Mouse (Mus musculus): ENCODE data around the gene Rbm39. TPM values are rescaled to one million over a fixed set of nuclear protein-coding genes. Genes with fewer than 3 reads are reported as not detected.

Rbm39 gene
- total and polyA plus RNA-seq, 3 experiments = 212 to 417 (median 376) TPM

DNA sequence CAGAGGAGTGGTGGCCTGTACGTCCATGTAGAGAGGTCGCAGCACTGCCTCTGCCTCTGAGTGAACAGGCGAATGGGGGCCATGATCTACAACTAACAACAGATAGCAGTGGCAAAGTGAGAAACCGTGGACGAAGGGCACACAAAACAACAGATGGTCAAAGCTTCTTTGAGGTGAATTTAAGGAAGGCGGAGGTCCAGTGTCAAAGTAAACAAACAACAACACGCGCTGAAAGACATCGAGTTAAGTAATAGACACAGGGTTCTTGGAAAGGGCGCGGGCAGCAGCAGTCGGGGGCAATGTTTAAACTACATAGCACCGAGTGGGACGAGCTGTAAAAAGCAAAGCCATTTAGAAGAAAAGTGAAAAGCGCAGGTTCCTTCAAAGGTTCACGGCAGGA is 36.7 kb downstream of the Rbm39 start:
- in situ Hi-C loops (cut with MboI; ENCODE audit: low pct_ligation_motif_present, low pct_unique_long_range_greater_than_20kb, low sequenced_read_pairs) = loop anchor here (25.0 kb wide), 1 partner anchor 306 kb away; the partner anchor contains the start of genes Eif6 and Fam83c
- peaks cover 15% of the 10 kb centered on the region; the same call in 1 of the 2 replicates for H3K79me2 ChIP-seq (replicated peaks; ENCODE audit: control insufficient read depth, extremely low read depth, insufficient read depth, poor library complexity, severe bottlenecking)
- no peak overlapping the region for H3K27ac ChIP-seq (ENCODE audit: insufficient read depth, low read depth)
- dilution Hi-C loops (cut with MboI; ENCODE audit: extremely low pct_ligation_motif_present, extremely low pct_unique_long_range_greater_than_20kb, low sequenced_read_pairs) = no loop called here
- H3K4me2 ChIP-seq (ENCODE audit: insufficient read depth, low read depth, poor library complexity, severe bottlenecking) = peak overlapping the region; percentile 98
- H3K9ac ChIP-seq (ENCODE audit: insufficient read depth, low read depth) = peak overlapping the region; percentile 69
- no peak for TF ChIP-seq TBP (conservative IDR thresholded peaks at IDR 0.05; ENCODE audit: low read depth, low read length)
- no peak for TF ChIP-seq CHD2 (IDR thresholded peaks at IDR 0.05; ENCODE audit: low read length)
- no peak for TF ChIP-seq CTCF (conservative IDR thresholded peaks at IDR 0.05 in 1 of 2, IDR thresholded peaks at IDR 0.05 in 1 of 2; ENCODE audit: low read depth in 2 of 2, low read length in 2 of 2)
- TF ChIP-seq JUN (IDR thresholded peaks at IDR 0.05; ENCODE audit: insufficient read depth, low read depth, low read length) = no peak
- no peak for TF ChIP-seq USF2 (conservative IDR thresholded peaks at IDR 0.05; ENCODE audit: low read depth, low read length)
- no peak for TF ChIP-seq BHLHE40 (IDR thresholded peaks at IDR 0.05; ENCODE audit: low read depth, low read length)
- no peak for TF ChIP-seq POLR2AphosphoS2 (IDR thresholded peaks at IDR 0.05; ENCODE audit: low read depth, low read length)
- TF ChIP-seq ETS1 (conservative IDR thresholded peaks at IDR 0.05; ENCODE audit: low read depth, low read length) = no peak
- no peak for TF ChIP-seq PAX5 (IDR thresholded peaks at IDR 0.05; ENCODE audit: low read length)
- TF ChIP-seq EP300 (IDR thresholded peaks at IDR 0.05; ENCODE audit: low read length) = no peak
- DNase-seq (ENCODE audit: extremely low read depth) = peak; percentile 22
- H3K36me3 ChIP-seq (replicated peaks in 1 of 2; ENCODE audit: control insufficient read depth in 1 of 2, insufficient read depth in 1 of 2, low read length in 1 of 2) = peaks cover 36 to 55% of the 10 kb centered on the region in 2 experiments
- peak overlapping the region; percentile 52 to 93 (median 82) for H3K4me3 ChIP-seq (replicated peaks in 1 of 3; ENCODE audit: low read depth in 2 of 3, low read length in 2 of 3, poor library complexity in 1 of 3)
- H3K9me3 ChIP-seq (replicated peaks; ENCODE audit: low read length) = no peaks in the 10 kb centered on the region
- H3K27me3 ChIP-seq (replicated peaks) = no peaks in the 10 kb centered on the region
- peaks cover 0 to 15% of the 10 kb centered on the region in 2 experiments; a peak in 2 of 4 replicates for H3K4me1 ChIP-seq (ENCODE audit: control insufficient read depth in 1 of 2, insufficient read depth in 2 of 2)

GRCm38 (mm10) chr2:156142820-156143219 is 37.2 kb downstream of the Rbm39 start:
- Histone ChIP-seq H3K36me3 (replicated peaks in 1 of 2; ENCODE audit: control insufficient read depth in 1 of 2, insufficient read depth in 1 of 2, low read length in 1 of 2) (peaks cover 33 to 49% of the 10 kb centered on the region in 2 experiments), H3K27ac (ENCODE audit: insufficient read depth, low read depth) (no peak overlapping the region)

GRCm38 (mm10) chr2:156135695-156136094 is 44.3 kb downstream of the Rbm39 start:
- in situ Hi-C loops (cut with MboI; ENCODE audit: low pct_ligation_motif_present, low pct_unique_long_range_greater_than_20kb, low sequenced_read_pairs) = loop anchor here (10.0 to 25.0 kb wide), 2 partner anchors 171 to 298 kb away; partner anchors contain the start of genes Eif6 and Fam83c
- Histone ChIP-seq H3K9me3 (replicated peaks; ENCODE audit: low read length) (no peaks in the 10 kb centered on the region), H3K27ac (ENCODE audit: insufficient read depth, low read depth) (no peak overlapping the region), H3K4me2 (ENCODE audit: insufficient read depth, low read depth, poor library complexity, severe bottlenecking) (no peak overlapping the region), H3K79me2 (replicated peaks; ENCODE audit: control insufficient read depth, extremely low read depth, insufficient read depth, poor library complexity, severe bottlenecking) (no peaks in the 10 kb centered on the region; the same call in 1 of the 2 replicates), H3K9ac (ENCODE audit: insufficient read depth, low read depth) (no peak overlapping the region), H3K27me3 (replicated peaks) (no peaks in the 10 kb centered on the region), H3K4me3 (replicated peaks in 1 of 3; ENCODE audit: low read depth in 2 of 3, low read length in 2 of 3, poor library complexity in 1 of 3) (no peak overlapping the region), H3K36me3 (replicated peaks in 1 of 2; ENCODE audit: control insufficient read depth in 1 of 2, insufficient read depth in 1 of 2, low read length in 1 of 2) (peaks cover 41 to 72% of the 10 kb centered on the region in 2 experiments), H3K4me1 (ENCODE audit: control insufficient read depth in 1 of 2, insufficient read depth in 2 of 2) (no peaks in the 10 kb centered on the region)
- no peak for TF ChIP-seq MXI1 (IDR thresholded peaks at IDR 0.05; ENCODE audit: low read depth, low read length)
- peak in 1 of 2 experiments; percentile 58; a peak in 2 of 4 replicates for TF ChIP-seq CTCF (conservative IDR thresholded peaks at IDR 0.05 in 1 of 2, IDR thresholded peaks at IDR 0.05 in 1 of 2; ENCODE audit: low read depth in 2 of 2, low read length in 2 of 2)
- no peak for TF ChIP-seq TCF12 (IDR thresholded peaks at IDR 0.05; ENCODE audit: low read depth, low read length)
- no peak for TF ChIP-seq ZMIZ1 (IDR thresholded peaks at IDR 0.05; ENCODE audit: low read depth, low read length)
- peak; percentile 58 for TF ChIP-seq RAD21 (IDR thresholded peaks at IDR 0.05; ENCODE audit: low read depth, low read length)
- TF ChIP-seq USF1 (IDR thresholded peaks at IDR 0.05; ENCODE audit: low read depth, low read length) = no peak
- TF ChIP-seq USF2 (conservative IDR thresholded peaks at IDR 0.05; ENCODE audit: low read depth, low read length) = no peak
- TF ChIP-seq ELF1 (IDR thresholded peaks at IDR 0.05; ENCODE audit: low read depth, low read length) = no peak
- no peak for TF ChIP-seq HCFC1 (IDR thresholded peaks at IDR 0.05; ENCODE audit: low read depth, low read length)
- no peak for TF ChIP-seq TBP (conservative IDR thresholded peaks at IDR 0.05; ENCODE audit: low read depth, low read length)
- no peak for TF ChIP-seq KAT2A (IDR thresholded peaks at IDR 0.05; ENCODE audit: insufficient replicate concordance, low read length)
- no peak for DNase-seq (ENCODE audit: extremely low read depth)
- dilution Hi-C loops (cut with MboI; ENCODE audit: extremely low pct_ligation_motif_present, extremely low pct_unique_long_range_greater_than_20kb, low sequenced_read_pairs) = no loop called here

More at GRCm38 (mm10) chr2:156142820-156143219, 37.2 kb downstream of the Rbm39 start:
- H3K27me3 ChIP-seq (replicated peaks) = no peaks in the 10 kb centered on the region
- H3K4me2 ChIP-seq (ENCODE audit: insufficient read depth, low read depth, poor library complexity, severe bottlenecking) = peak overlapping the region; percentile 98; the same call in 1 of the 2 replicates
- peaks cover 12% of the 10 kb centered on the region; the same call in 1 of the 2 replicates for H3K79me2 ChIP-seq (replicated peaks; ENCODE audit: control insufficient read depth, extremely low read depth, insufficient read depth, poor library complexity, severe bottlenecking)
- TF ChIP-seq CTCF (conservative IDR thresholded peaks at IDR 0.05 in 1 of 2, IDR thresholded peaks at IDR 0.05 in 1 of 2; ENCODE audit: low read depth in 2 of 2, low read length in 2 of 2) = peak in 1 of 2 experiments; percentile 33; a peak in 3 of 4 replicates
- TF ChIP-seq MAX (IDR thresholded peaks at IDR 0.05; ENCODE audit: low read length) = no peak
- in situ Hi-C loops (cut with MboI; ENCODE audit: low pct_ligation_motif_present, low pct_unique_long_range_greater_than_20kb, low sequenced_read_pairs) = loop anchor here (25.0 kb wide), 1 partner anchor 306 kb away; the partner anchor contains the start of genes Eif6 and Fam83c
- H3K4me1 ChIP-seq (ENCODE audit: control insufficient read depth in 1 of 2, insufficient read depth in 2 of 2) = peaks cover 0 to 15% of the 10 kb centered on the region in 2 experiments; a peak in 2 of 4 replicates
- peak overlapping the region; percentile 69 for H3K9ac ChIP-seq (ENCODE audit: insufficient read depth, low read depth)
- dilution Hi-C loops (cut with MboI; ENCODE audit: extremely low pct_ligation_motif_present, extremely low pct_unique_long_range_greater_than_20kb, low sequenced_read_pairs) = no loop called here
- H3K9me3 ChIP-seq (replicated peaks; ENCODE audit: low read length) = no peaks in the 10 kb centered on the region
- DNase-seq (ENCODE audit: extremely low read depth) = no peak
- H3K4me3 ChIP-seq (replicated peaks in 1 of 3; ENCODE audit: low read depth in 2 of 3, low read length in 2 of 3, poor library complexity in 1 of 3) = peak overlapping the region in 2 of 3 experiments; percentile 52 to 82
